Mouse (Mus musculus) liver, embryonic 15.5 days (tissue): ENCODE measurements around the gene 4932415D10Rik. TPM values are rescaled to one million over a fixed set of nuclear protein-coding genes. Genes with fewer than 3 reads are reported as not detected.
A peak's percentile ranks its signal among the peaks of the same experiment; 100 is the strongest.

ENCODE experiments used
- ATAC-seq: fragments of 200-750 bp; cut with Nextera tagmentation; 2 replicates; pipeline ENCODE4 v1.8.0; 2017; ENCODE audit warnings: moderate number of reproducible peaks, mild to moderate bottlenecking, moderate library complexity; ENCODE audit not compliant: insufficient read depth
- H3K27ac ChIP-seq: fragments of 300-500 bp; sonication (generic); replicated peaks from 2 replicates; pipeline ENCODE4 v1.5.1; 2015; ENCODE audit warnings: mild to moderate bottlenecking, inconsistent platforms
- H3K27me3 ChIP-seq: fragments of 300-500 bp; sonication (generic); 2 replicates; pipeline ENCODE4 v1.6.1; 2015; ENCODE audit warnings: mild to moderate bottlenecking, inconsistent platforms
- H3K36me3 ChIP-seq: fragments of 300-500 bp; sonication (generic); replicated peaks from 2 replicates; pipeline ENCODE4 v1.6.1; 2015; ENCODE audit warnings: moderate library complexity, mild to moderate bottlenecking, inconsistent platforms
- H3K4me1 ChIP-seq: fragments of 300-500 bp; sonication (generic); replicated peaks from 2 replicates; pipeline ENCODE4 v1.6.1; 2015; ENCODE audit warnings: inconsistent platforms
- H3K4me2 ChIP-seq: fragments of 300-500 bp; sonication (generic); 2 replicates; pipeline ENCODE4 v1.6.1; 2015; ENCODE audit warnings: moderate library complexity, mild to moderate bottlenecking, inconsistent platforms
- H3K4me3 ChIP-seq: fragments of 300-500 bp; sonication (generic); replicated peaks from 2 replicates; pipeline ENCODE4 v1.5.1; 2015; ENCODE audit warnings: mild to moderate bottlenecking, inconsistent platforms
- H3K9ac ChIP-seq: fragments of 300-500 bp; sonication (generic); 2 replicates; pipeline ENCODE4 v1.6.1; 2015; ENCODE audit warnings: moderate library complexity, mild to moderate bottlenecking, inconsistent platforms
- H3K9me3 ChIP-seq: fragments of 300-500 bp; sonication (generic); replicated peaks from 2 replicates; pipeline ENCODE4 v1.6.1; 2016; ENCODE audit warnings: inconsistent platforms
- WGBS: fragments of 180-500 bp; shearing (Covaris S2); methylation state at CpG from one replicate; pipeline ENCODE4 v1.1.7; 2015; ENCODE audit warnings: mixed read lengths; ENCODE audit not compliant: insufficient replicate concordance; 5-methylcytosine and 5-hydroxymethylcytosine counted together
- polyA plus RNA-seq: library from polyadenylated mRNA; unstranded; fragments of >200 nt; fragmentation: Nextera tagmentation; extraction: Ambion mirVana; gene quantifications from 2 replicates; pipeline ENCODE4 v1.2.1, GENCODE M21; 2015

4932415D10Rik gene
- polyA plus RNA-seq, result not detected in 2 replicates

- H3K27ac ChIP-seq, result no peak within 1 kb of the TSS
- H3K4me1 ChIP-seq, result no peaks in the 10 kb centered on the region
- H3K4me3 ChIP-seq, result no peak within 1 kb of the TSS
- no peaks in the 10 kb centered on the region for H3K9me3 ChIP-seq
- H3K4me2 ChIP-seq, result no peak within 1 kb of the TSS
- no peak for ATAC-seq
- 66% methylated on average over 1 of the region's 1 CpGs for WGBS
- no peak within 1 kb of the TSS for H3K9ac ChIP-seq
- no peaks in the 10 kb centered on the region for H3K27me3 ChIP-seq
- H3K36me3 ChIP-seq, result no peaks in the 10 kb centered on the region
Measured at GRCm38 (mm10) chr10:82316482-82316881, at the start of gene 4932415D10Rik. Gene 4932415D10Rik (minus strand): TSS chr10:82316582.

- Histone ChIP-seq H3K36me3 (no peaks in the 10 kb centered on the region), H3K27ac (no peak overlapping the region), H3K27me3 (no peaks in the 10 kb centered on the region), H3K4me2 (no peak overlapping the region), H3K4me1 (no peaks in the 10 kb centered on the region), H3K4me3 (no peak overlapping the region), H3K9me3 (no peaks in the 10 kb centered on the region; the same call in 1 of the 2 replicates), H3K9ac (no peak overlapping the region)
- 79% methylated on average over 9 of the region's 9 CpGs for WGBS
- no peak for ATAC-seq
Measured at GRCm38 (mm10) chr10:82361911-82362310, 45.5 kb upstream of the 4932415D10Rik start.

GRCm38 (mm10) chr10:82355401-82355800 is 39.0 kb upstream of the 4932415D10Rik start:
- H3K4me2 ChIP-seq, result no peak overlapping the region
- no peak for ATAC-seq
- H3K27ac ChIP-seq, result no peak overlapping the region
- no peaks in the 10 kb centered on the region for H3K27me3 ChIP-seq
- H3K36me3 ChIP-seq, result no peaks in the 10 kb centered on the region
- no peaks in the 10 kb centered on the region; the same call in 1 of the 2 replicates for H3K9me3 ChIP-seq
- H3K4me1 ChIP-seq, result no peaks in the 10 kb centered on the region
- no peak overlapping the region for H3K4me3 ChIP-seq
- 85% methylated on average over 4 of the region's 4 CpGs for WGBS
- H3K9ac ChIP-seq, result no peak overlapping the region

- peak within 1 kb of the TSS; percentile 66 for H3K4me3 ChIP-seq
- 0 out of 2 replicates have a peak within 1 kb of the TSS, but pooled peaks have one; percentile 19 for H3K27ac ChIP-seq
- H3K9me3 ChIP-seq, result no peaks in the 10 kb centered on the region
- peak; percentile 89 for ATAC-seq
- WGBS, result 5% methylated on average over 34 of the region's 34 CpGs
- no peaks in the 10 kb centered on the region for H3K4me1 ChIP-seq
- no peaks in the 10 kb centered on the region for H3K36me3 ChIP-seq
- peak within 1 kb of the TSS; percentile 68 for H3K4me2 ChIP-seq
- no peaks in the 10 kb centered on the region for H3K27me3 ChIP-seq
- H3K9ac ChIP-seq, result peak within 1 kb of the TSS; percentile 40
Measured at GRCm38 (mm10) chr10:82354083-82355010, 38.0 kb upstream of the 4932415D10Rik start, which contains the start of gene Gm4924. Gene Gm4924 (plus strand): TSS chr10:82354255.

GRCm38 (mm10) chr10:82329826-82330225 is 13.4 kb upstream of the 4932415D10Rik start:
- ATAC-seq, result no peak
- no peaks in the 10 kb centered on the region for H3K27me3 ChIP-seq
- 71% methylated on average over 5 of the region's 5 CpGs for WGBS

GRCm38 (mm10) chr10:82320134-82320533 is 3.8 kb upstream of the 4932415D10Rik start:
- WGBS, result 50% methylated on average over 3 of the region's 3 CpGs
- no peaks in the 10 kb centered on the region for H3K27me3 ChIP-seq
- H3K4me1 ChIP-seq, result no peaks in the 10 kb centered on the region
- H3K36me3 ChIP-seq, result no peaks in the 10 kb centered on the region
- ATAC-seq, result no peak
- no peaks in the 10 kb centered on the region for H3K9me3 ChIP-seq
- H3K4me2 ChIP-seq, result no peak overlapping the region
- no peak overlapping the region for H3K9ac ChIP-seq
- no peak overlapping the region for H3K4me3 ChIP-seq
- no peak overlapping the region for H3K27ac ChIP-seq

More at GRCm38 (mm10) chr10:82329826-82330225, 13.4 kb upstream of the 4932415D10Rik start:
- no peaks in the 10 kb centered on the region for H3K36me3 ChIP-seq
- no peak overlapping the region for H3K4me3 ChIP-seq
- H3K27ac ChIP-seq, result no peak overlapping the region
- H3K4me1 ChIP-seq, result no peaks in the 10 kb centered on the region
- H3K9ac ChIP-seq, result no peak overlapping the region
- H3K4me2 ChIP-seq, result no peak overlapping the region
- no peaks in the 10 kb centered on the region for H3K9me3 ChIP-seq

GRCm38 (mm10) chr10:82296440-82296839 is 19.9 kb downstream of the 4932415D10Rik start:
- 32% methylated on average over 2 of the region's 2 CpGs for WGBS

GRCm38 (mm10) chr10:82257331-82257730 is 59.1 kb downstream of the 4932415D10Rik start:
- 46% methylated on average over 2 of the region's 2 CpGs for WGBS
- H3K4me1 ChIP-seq, result no peaks in the 10 kb centered on the region
- H3K27ac ChIP-seq, result no peak overlapping the region
- H3K9me3 ChIP-seq, result no peaks in the 10 kb centered on the region
- no peak overlapping the region for H3K4me2 ChIP-seq
- ATAC-seq, result no peak
- no peak overlapping the region for H3K9ac ChIP-seq
- no peaks in the 10 kb centered on the region for H3K36me3 ChIP-seq
- H3K27me3 ChIP-seq, result no peaks in the 10 kb centered on the region
- H3K4me3 ChIP-seq, result no peak overlapping the region

More at GRCm38 (mm10) chr10:82296440-82296839, 19.9 kb downstream of the 4932415D10Rik start:
- Histone ChIP-seq H3K9ac (no peak overlapping the region), H3K4me1 (no peaks in the 10 kb centered on the region), H3K36me3 (no peaks in the 10 kb centered on the region), H3K9me3 (no peaks in the 10 kb centered on the region), H3K27me3 (no peaks in the 10 kb centered on the region), H3K4me2 (no peak overlapping the region), H3K4me3 (no peak overlapping the region), H3K27ac (no peak overlapping the region)
- no peak for ATAC-seq

- Histone ChIP-seq H3K27ac (no peak overlapping the region), H3K9me3 (no peaks in the 10 kb centered on the region), H3K4me1 (0 out of 2 replicates have a peak, but pooled peaks cover 5% of the 10 kb centered on the region), H3K9ac (no peak overlapping the region), H3K4me2 (no peak overlapping the region), H3K4me3 (no peak overlapping the region), H3K36me3 (no peaks in the 10 kb centered on the region), H3K27me3 (no peaks in the 10 kb centered on the region)
- ATAC-seq, result no peak
Measured at GRCm38 (mm10) chr10:82245021-82245420, 71.4 kb downstream of the 4932415D10Rik start.

- H3K27ac ChIP-seq, result no peak overlapping the region
- 49% methylated on average over 5 of the region's 5 CpGs for WGBS
- H3K27me3 ChIP-seq, result no peaks in the 10 kb centered on the region
- peak overlapping the region; percentile 66 for H3K4me2 ChIP-seq
- H3K4me3 ChIP-seq, result peak overlapping the region; percentile 65
- 0 out of 2 replicates have a peak, but pooled peaks cover 5% of the 10 kb centered on the region for H3K4me1 ChIP-seq
- no peaks in the 10 kb centered on the region for H3K36me3 ChIP-seq
- no peak for ATAC-seq
- no peaks in the 10 kb centered on the region for H3K9me3 ChIP-seq
- H3K9ac ChIP-seq, result no peak overlapping the region
Measured at GRCm38 (mm10) chr10:82241401-82241788, 75.0 kb downstream of the 4932415D10Rik start.

- Histone ChIP-seq H3K4me3 (peak within 1 kb of the TSS; percentile 65), H3K27me3 (no peaks in the 10 kb centered on the region), H3K36me3 (no peaks in the 10 kb centered on the region), H3K4me1 (0 out of 2 replicates have a peak, but pooled peaks cover 5% of the 10 kb centered on the region), H3K27ac (no peak within 1 kb of the TSS), H3K4me2 (peak within 1 kb of the TSS; percentile 66), H3K9ac (peak within 1 kb of the TSS; percentile 48), H3K9me3 (no peaks in the 10 kb centered on the region)
- ATAC-seq, result peak; percentile 89
- WGBS, result 3% methylated on average over 27 of the region's 27 CpGs
Measured at GRCm38 (mm10) chr10:82240742-82241400, 75.5 kb downstream of the 4932415D10Rik start, which contains the start of gene Zfp938. Gene Zfp938 (minus strand): TSS chr10:82241280.
